Mouse (Mus musculus) monocyte, adult 59 days (primary cell): Measurements from ENCODE around the gene Rab31. TPM values are rescaled to one million over a fixed set of nuclear protein-coding genes. Genes with fewer than 3 reads are reported as not detected.

Experiments
- total RNA-seq, 2 experiments: library from RNA; stranded (reverse); gene quantifications; one replicate each; pipeline ENCODE4 v1.2.4; 2023

Gene Rab31
- total RNA-seq = 100 to 1,000 TPM in 1 of 2 experiments, 10 to 100 TPM in 1; 98.3 to 105 TPM

GRCm38 (mm10) chr17:65771951-65772934, at the start of gene Rab31:
Gene Rab31 (minus strand): TSS chr17:65772752.

GRCm38 (mm10) chr17:65782551-65783141, 10.1 kb upstream of the Rab31 start, which contains the start of gene Ppp4r1:
Gene Ppp4r1 (plus strand): TSS chr17:65782573.

GRCm38 (mm10) chr17:65641734-65642218, 130.8 kb downstream of the Rab31 start, which contains the start of gene Txndc2:
Gene Txndc2 (minus strand): TSS chr17:65642168.

GRCm38 (mm10) chr17:65613463-65614412, 158.8 kb downstream of the Rab31 start, which contains the start of gene Vapa:
Gene Vapa (minus strand): TSS chr17:65613555.

Other genes with a start within 250 kb of the Rab31 start
- gene Tmem232, start 232.0 kb downstream of the Rab31 start, total RNA-seq = not detected
- gene Vapa, start 159.2 kb downstream of the Rab31 start, total RNA-seq = 10 to 100 TPM; 78.2 to 86.0 TPM
- gene Txndc2, start 130.6 kb downstream of the Rab31 start, total RNA-seq = 1 to 10 TPM in 1 of 2 experiments, under 1 TPM in 1; 0.86 to 1.1 TPM
- gene Ppp4r1, start 9.8 kb upstream of the Rab31 start, total RNA-seq = 100 to 1,000 TPM; 112 to 115 TPM
- gene Ralbp1, start 113.0 kb upstream of the Rab31 start, total RNA-seq = 10 to 100 TPM; 75.4 to 76.1 TPM
- 1 to 10 TPM; 4.0 to 4.3 TPM for gene Twsg1, start 178.5 kb upstream of the Rab31 start, total RNA-seq